Mouse (Mus musculus) adrenal gland, postnatal 14 days (tissue): ENCODE data around the gene Ethe1. TPM values are rescaled to one million over a fixed set of nuclear protein-coding genes. Genes with fewer than 3 reads are reported as not detected.
"Not testable (repeated sequence)": the region's sequence is repeated elsewhere in the genome, so short reads cannot be mapped to it uniquely, and the experiment has no call there.

ENCODE experiments used
- DNase-seq: peaks from one replicate; pipeline ENCODE4 v3.0.0; 2021; ENCODE audit warnings: mixed read lengths
- total RNA-seq: library from RNA; stranded (reverse); gene quantifications from 2 replicates; pipeline ENCODE4 v1.2.3, GENCODE M21; 2021

Gene Ethe1
- total RNA-seq, 1 experiment from 2014 or later: 24.9 TPM

- no peak for DNase-seq
Observed at GRCm38 (mm10) chr7:24612308-24612910, 25.1 kb downstream of the Ethe1 start.

- no peak for DNase-seq
Observed at GRCm38 (mm10) chr7:24614816-24615215, 27.5 kb downstream of the Ethe1 start.

- DNase-seq: no peak
Observed at GRCm38 (mm10) chr7:24617763-24618162, 30.4 kb downstream of the Ethe1 start.

GRCm38 (mm10) chr7:24618374-24618773 lies 31.0 kb downstream of the Ethe1 start:
- DNase-seq: not testable (repeated sequence)

- DNase-seq: no peak
Observed at GRCm38 (mm10) chr7:24619671-24620397, 32.5 kb downstream of the Ethe1 start.

- no peak for DNase-seq
Observed at GRCm38 (mm10) chr7:24621193-24621592, 33.9 kb downstream of the Ethe1 start.

GRCm38 (mm10) chr7:24622967-24623366 lies 35.6 kb downstream of the Ethe1 start:
- DNase-seq: no peak

GRCm38 (mm10) chr7:24628685-24629610 lies 41.6 kb downstream of the Ethe1 start:
- peak; percentile 95 for DNase-seq

- DNase-seq: peak; percentile 61
Observed at GRCm38 (mm10) chr7:24629672-24630071, 42.3 kb downstream of the Ethe1 start.

GRCm38 (mm10) chr7:24630116-24630880 lies 43.0 kb downstream of the Ethe1 start:
- DNase-seq: no peak

GRCm38 (mm10) chr7:24636264-24636663 lies 48.9 kb downstream of the Ethe1 start, which contains the start of gene Lypd3:
Gene Lypd3 (plus strand): TSS chr7:24636550.
- DNase-seq: no peak

GRCm38 (mm10) chr7:24637046-24637445 lies 49.7 kb downstream of the Ethe1 start:
- no peak for DNase-seq

- DNase-seq: peak; percentile 35
Observed at GRCm38 (mm10) chr7:24638026-24638856, 50.9 kb downstream of the Ethe1 start.

- DNase-seq: no peak
Observed at GRCm38 (mm10) chr7:24640450-24640849, 53.1 kb downstream of the Ethe1 start.

GRCm38 (mm10) chr7:24642491-24642890 lies 55.1 kb downstream of the Ethe1 start:
- DNase-seq: peak; percentile 79

GRCm38 (mm10) chr7:24644492-24644891 lies 57.1 kb downstream of the Ethe1 start:
- no peak for DNase-seq

- DNase-seq: no peak
Observed at GRCm38 (mm10) chr7:24644996-24645395, 57.7 kb downstream of the Ethe1 start.

GRCm38 (mm10) chr7:24646486-24646885 lies 59.1 kb downstream of the Ethe1 start:
- no peak for DNase-seq

- peak; percentile 81 for DNase-seq
Observed at GRCm38 (mm10) chr7:24653681-24654080, 66.3 kb downstream of the Ethe1 start.
